Comparison of ENCODE assay signal across 8 mouse cellular contexts in the genomic region with DNA sequence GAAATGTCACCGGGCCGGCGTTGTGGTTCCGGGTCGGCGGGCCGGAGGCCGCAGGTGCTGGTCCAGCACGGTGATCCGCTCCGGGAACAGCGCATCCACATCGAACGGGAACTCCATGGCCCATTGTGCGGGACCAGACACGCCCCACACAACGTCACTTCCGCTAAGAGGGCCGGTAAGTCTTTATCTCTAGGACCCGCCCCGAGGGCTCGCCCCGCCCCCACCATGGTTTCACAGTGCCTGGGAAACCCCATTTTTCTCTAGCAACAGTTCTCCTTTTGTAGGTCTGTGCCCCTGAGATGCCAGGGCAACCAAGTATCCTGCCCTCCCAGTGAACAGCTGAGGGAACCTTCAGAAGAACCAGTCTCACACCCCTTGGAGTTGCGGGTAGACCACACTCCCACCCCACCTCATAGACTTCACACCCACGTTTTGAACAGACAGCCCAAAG. TPM values are rescaled to one million over a fixed set of nuclear protein-coding genes. Genes with fewer than 3 reads are reported as not detected.
DNase-seq lines count a peak whose midpoint lies in the region; ATAC-seq and TF ChIP-seq lines count a peak whose summit lies in the region.

A gene (minus strand): TSS at position 157 of the 451 bp plus-strand sequence.

- TF ChIP-seq CTCF in MEL (IDR thresholded peaks at IDR 0.05 in 2 of 3, conservative IDR thresholded peaks at IDR 0.05 in 1 of 3; ENCODE audit: control insufficient read depth in 1 of 3, insufficient read depth in 1 of 3, low read depth in 2 of 3, low read length in 3 of 3, poor library complexity in 1 of 3, severe bottlenecking in 1 of 3), result no peak
- no peak for TF ChIP-seq CTCF in cerebellum, adult 2 months (IDR thresholded peaks at IDR 0.05; ENCODE audit: borderline replicate concordance, insufficient read depth, low read depth, low read length)

- WGBS in cerebellum, adult 2 months, result 2% methylated on average over 25 of the region's 25 CpGs
- 2% methylated on average over 25 of the region's 25 CpGs for WGBS in lung, embryonic 16.5 days

- DNase-seq in MEL (ENCODE audit: low read depth, low spot score), result peak; percentile 96
- DNase-seq in cerebellum, adult 2 months, result peak; percentile 84 to 87
- peak; percentile 91 for DNase-seq in forelimb bud, embryonic 11.5 days (ENCODE audit: low read depth, low spot score)
- DNase-seq in layer of hippocampus, adult 9-10 months (ENCODE audit: low spot score), result peak; percentile 79
- peak; percentile 82 for DNase-seq in ovary, postnatal 10 days (ENCODE audit: low spot score)
- DNase-seq in thymus, postnatal 10 days (ENCODE audit: low spot score in 2 of 2), result peak; percentile 91 to 97

- no peak for TF ChIP-seq RAD21 in MEL (IDR thresholded peaks at IDR 0.05; ENCODE audit: low read depth, low read length)

- TF ChIP-seq POLR2A in MEL (IDR thresholded peaks at IDR 0.05; ENCODE audit: control insufficient read depth in 1 of 2, insufficient read depth in 1 of 2, low read depth in 1 of 2, low read length in 2 of 2, poor library complexity in 1 of 2), result peak; percentile 63 to 83; a peak in 3 of 4 replicates
- peak; percentile 64; the same call in 1 of the 2 replicates for TF ChIP-seq POLR2A in cerebellum, adult 2 months (IDR thresholded peaks at IDR 0.05; ENCODE audit: borderline replicate concordance, insufficient read depth, low read length)

- peak within 1 kb of the TSS; percentile 79 for H3K27ac ChIP-seq in MEL (ENCODE audit: control insufficient read depth, low read depth, low read length)
- peak within 1 kb of the TSS; percentile 54; the same call in 1 of the 2 replicates for H3K27ac ChIP-seq in cerebellum, adult 2 months (ENCODE audit: insufficient read depth, low read length)
- H3K27ac ChIP-seq in lung, embryonic 16.5 days (ENCODE audit: low read length), result peak within 1 kb of the TSS; percentile 70

- peaks cover 1 to 17% of the 10 kb centered on the region in 2 experiments for H3K36me3 ChIP-seq in MEL (ENCODE audit: control insufficient read depth in 1 of 2, insufficient read depth in 2 of 2, low read length in 2 of 2)
- peaks cover 18% of the 10 kb centered on the region for H3K36me3 ChIP-seq in lung, embryonic 16.5 days (ENCODE audit: control insufficient read depth, insufficient read depth, low read length)

- H3K4me2 ChIP-seq in lung, embryonic 16.5 days (ENCODE audit: low read depth, low read length), result peak within 1 kb of the TSS; percentile 95

- H3K4me1 ChIP-seq in MEL (ENCODE audit: control insufficient read depth in 1 of 2, insufficient read depth in 2 of 2, low read length in 2 of 2), result peaks cover 0 to 20% of the 10 kb centered on the region in 2 experiments; a peak in 2 of 4 replicates
- H3K4me1 ChIP-seq in cerebellum, adult 2 months (ENCODE audit: control insufficient read depth, insufficient read depth, low read length), result no peaks in the 10 kb centered on the region
- H3K4me1 ChIP-seq in lung, embryonic 16.5 days (replicated peaks; ENCODE audit: control insufficient read depth, insufficient read depth, low read length), result peaks cover 11% of the 10 kb centered on the region

- peak within 1 kb of the TSS; percentile 71 to 95 for H3K4me3 ChIP-seq in MEL (ENCODE audit: control insufficient read depth in 1 of 2, insufficient read depth in 1 of 2, low read depth in 2 of 2, low read length in 2 of 2)
- peak within 1 kb of the TSS; percentile 72 for H3K4me3 ChIP-seq in cerebellum, adult 2 months (replicated peaks; ENCODE audit: insufficient read depth, low read depth, low read length)
- peak within 1 kb of the TSS; percentile 64 for H3K4me3 ChIP-seq in lung, embryonic 16.5 days (ENCODE audit: low read length)

- peaks cover 23% of the 10 kb centered on the region for H3K79me2 ChIP-seq in MEL (ENCODE audit: control insufficient read depth, insufficient read depth, low read length, poor library complexity)

- peak; percentile 84 to 91 for ATAC-seq in hematopoietic stem cell, adult 5-6 weeks (replicated peaks in 1 of 2; ENCODE audit: insufficient read depth in 1 of 2, low FRiP score in 2 of 2, low TSS enrichment in 1 of 2, low read depth in 1 of 2, poor library complexity in 2 of 2, severe bottlenecking in 2 of 2)
- peak; percentile 95 for ATAC-seq in lung, embryonic 16.5 days (ENCODE audit: low read depth)

- H3K9me3 ChIP-seq in MEL (replicated peaks; ENCODE audit: insufficient read depth, low read length), result no peaks in the 10 kb centered on the region
- no peaks in the 10 kb centered on the region for H3K9me3 ChIP-seq in lung, embryonic 16.5 days (ENCODE audit: control insufficient read depth, low read length)

- H3K9ac ChIP-seq in MEL (ENCODE audit: control insufficient read depth, low read depth, low read length, poor library complexity, severe bottlenecking), result peak within 1 kb of the TSS; percentile 75
- H3K9ac ChIP-seq in lung, embryonic 16.5 days (ENCODE audit: low read length), result peak within 1 kb of the TSS; percentile 70

- H3K27me3 ChIP-seq in MEL (ENCODE audit: control insufficient read depth in 1 of 2, insufficient read depth in 2 of 2, low read length in 2 of 2), result no peaks in the 10 kb centered on the region
- H3K27me3 ChIP-seq in cerebellum, adult 2 months (ENCODE audit: control insufficient read depth, insufficient read depth, low read length), result no peaks in the 10 kb centered on the region
- no peaks in the 10 kb centered on the region for H3K27me3 ChIP-seq in lung, embryonic 16.5 days (ENCODE audit: control insufficient read depth, insufficient read depth, low read depth, low read length)

- peak in 1 of 2 experiments; percentile 52; a peak in 2 of 4 replicates for TF ChIP-seq EP300 in MEL (IDR thresholded peaks at IDR 0.05; ENCODE audit: low read depth in 1 of 2, low read length in 2 of 2)

TF ChIP-seq in MEL, 35 proteins besides CTCF, POLR2A, EP300 and RAD21 (continues in another document):
- TF ChIP-seq CHD1 (IDR thresholded peaks at IDR 0.05; ENCODE audit: low read depth, low read length), result no peak
- no peak for TF ChIP-seq POLR2AphosphoS5 (IDR thresholded peaks at IDR 0.05; ENCODE audit: borderline replicate concordance, low read depth, low read length)
- TF ChIP-seq MAFK (IDR thresholded peaks at IDR 0.05; ENCODE audit: borderline replicate concordance, low read depth, low read length), result no peak
- TF ChIP-seq ELF1 (IDR thresholded peaks at IDR 0.05; ENCODE audit: low read depth, low read length), result peak; percentile 61; the same call in 1 of the 2 replicates
- peak; percentile 64 for TF ChIP-seq NELFE (IDR thresholded peaks at IDR 0.05; ENCODE audit: low read depth, low read length)
- TF ChIP-seq MYB (IDR thresholded peaks at IDR 0.05; ENCODE audit: low read depth, low read length), result peak; percentile 43; the same call in 1 of the 2 replicates
- peak; percentile 59 for TF ChIP-seq CHD2 (IDR thresholded peaks at IDR 0.05; ENCODE audit: low read length)
- peak; percentile 77; the same call in 1 of the 2 replicates for TF ChIP-seq ZMIZ1 (IDR thresholded peaks at IDR 0.05; ENCODE audit: low read depth, low read length)
- TF ChIP-seq ZNF384 (IDR thresholded peaks at IDR 0.05; ENCODE audit: low read depth, low read length), result no peak
- TF ChIP-seq UBTF (IDR thresholded peaks at IDR 0.05; ENCODE audit: borderline replicate concordance, insufficient read depth, low read depth, low read length), result no peak
- TF ChIP-seq SMC3 (IDR thresholded peaks at IDR 0.05; ENCODE audit: low read depth, low read length), result peak; percentile 39
- no peak; the same call in 1 of the 2 replicates for TF ChIP-seq KAT2A (conservative IDR thresholded peaks at IDR 0.05; ENCODE audit: low read depth, low read length)
- no peak for TF ChIP-seq MYC (IDR thresholded peaks at IDR 0.05; ENCODE audit: low read depth, low read length)
- peak; percentile 68 for TF ChIP-seq MXI1 (IDR thresholded peaks at IDR 0.05; ENCODE audit: low read depth, low read length)
- peak; percentile 61 for TF ChIP-seq GATA1 (IDR thresholded peaks at IDR 0.05; ENCODE audit: low read depth, low read length)
- TF ChIP-seq POLR2AphosphoS2 (IDR thresholded peaks at IDR 0.05; ENCODE audit: low read length), result peak; percentile 100
- TF ChIP-seq ETS1 (IDR thresholded peaks at IDR 0.05; ENCODE audit: low read depth, low read length), result peak; percentile 58; the same call in 1 of the 2 replicates
- TF ChIP-seq ZC3H11A (IDR thresholded peaks at IDR 0.05; ENCODE audit: low read depth, low read length), result no peak; the same call in 1 of the 2 replicates
- no peak for TF ChIP-seq RCOR1 (IDR thresholded peaks at IDR 0.05; ENCODE audit: low read depth, low read length)
- no peak for TF ChIP-seq TBP (IDR thresholded peaks at IDR 0.05; ENCODE audit: low read depth, low read length)
- no peak for TF ChIP-seq USF2 (IDR thresholded peaks at IDR 0.05; ENCODE audit: borderline replicate concordance in 1 of 2, insufficient read depth in 1 of 2, low read depth in 1 of 2, low read length in 2 of 2)
- no peak for TF ChIP-seq MAX (IDR thresholded peaks at IDR 0.05; ENCODE audit: low read length)
- no peak for TF ChIP-seq GABPA (IDR thresholded peaks at IDR 0.05; ENCODE audit: low read depth, low read length)
- TF ChIP-seq HCFC1 (IDR thresholded peaks at IDR 0.05; ENCODE audit: low read depth, low read length), result peak; percentile 78
- no peak for TF ChIP-seq JUND (IDR thresholded peaks at IDR 0.05; ENCODE audit: low read depth, low read length)
- TF ChIP-seq MEF2A (IDR thresholded peaks at IDR 0.05; ENCODE audit: extremely low read depth, insufficient replicate concordance, low read depth, low read length, poor library complexity, severe bottlenecking), result no peak
- peak; percentile 40; the same call in 1 of the 2 replicates for TF ChIP-seq ZKSCAN1 (IDR thresholded peaks at IDR 0.05; ENCODE audit: low read depth, low read length)
- TF ChIP-seq USF1 (IDR thresholded peaks at IDR 0.05; ENCODE audit: low read depth, low read length), result no peak
- 0 out of 2 replicates have a peak, but pooled peaks have one; percentile 16 for TF ChIP-seq NRF1 (IDR thresholded peaks at IDR 0.05; ENCODE audit: insufficient read depth, low read depth, low read length, poor library complexity, severe bottlenecking)
- peak; percentile 56 for TF ChIP-seq TCF12 (IDR thresholded peaks at IDR 0.05; ENCODE audit: low read depth, low read length)
- TF ChIP-seq BHLHE40 (IDR thresholded peaks at IDR 0.05; ENCODE audit: borderline replicate concordance, low read depth, low read length), result 0 out of 2 replicates have a peak, but pooled peaks have one; percentile 52
- peak; percentile 87 for TF ChIP-seq SIN3A (IDR thresholded peaks at IDR 0.05; ENCODE audit: low read length)

RNA-seq across cellular contexts. Expression of the gene that starts here (rescaled TPM):
- 4.4 and 4.6 TPM in 2 replicates for total RNA-seq in MEL (2012; rRNA removed)
- 10 to 100 TPM in 1 of 2 experiments, not detected in 1; 14.4 TPM for polyA plus RNA-seq in MEL (2012; ENCODE audit: insufficient read depth in 1 of 2, insufficient read length in 2 of 2, low read depth in 1 of 2, low replicate concordance in 2 of 2, missing spikeins in 1 of 2)
- 80.2 and 81.5 TPM in 2 replicates for polyA plus RNA-seq in cerebellum, adult 2 months (2012; rRNA removed)
- 13.0 and 18.1 TPM in 2 replicates for total RNA-seq in hematopoietic stem cell, adult 5-6 weeks (2017)
- polyA plus RNA-seq in lung, embryonic 16.5 days (2015; fragmentation: Nextera tagmentation; extraction: Ambion mirVana), result 62.6 and 62.7 TPM in 2 replicates

Comparison
In these comparisons a context has a peak if more than half of its experiments do, and no peak if none do; other contexts are left out.
1. Peak in every context shown above with its lines: DNase-seq, ATAC-seq, H3K4me3 ChIP-seq and H3K27ac ChIP-seq.